Mouse (Mus musculus) hindbrain, postnatal 0 days (tissue): ENCODE results near the gene Fam213b. TPM values are rescaled to one million over a fixed set of nuclear protein-coding genes. Genes with fewer than 3 reads are reported as not detected.
A peak's percentile ranks its signal among the peaks of the same experiment; 100 is the strongest.

Experiments used
- ATAC-seq: fragments of 200-750 bp; cut with Nextera tagmentation; 2 replicates; pipeline ENCODE4 v1.8.0; 2017; ENCODE audit warnings: mild to moderate bottlenecking, moderate TSS enrichment, moderate library complexity
- DNase-seq: peaks from one replicate; pipeline ENCODE4 v3.0.0-alpha.2; 2015; ENCODE audit warnings: low spot score
- H3K27ac ChIP-seq: fragments of 300-500 bp; sonication (generic); 2 replicates; pipeline ENCODE4 v1.5.1; 2014; ENCODE audit warnings: mild to moderate bottlenecking
- H3K27me3 ChIP-seq: fragments of 300-500 bp; sonication (generic); 2 replicates; pipeline ENCODE4 v1.6.1; 2014; ENCODE audit warnings: low read length, mixed read lengths; ENCODE audit not compliant: insufficient read depth
- H3K36me3 ChIP-seq: fragments of 300-500 bp; sonication (generic); 2 replicates; pipeline ENCODE4 v1.6.1; 2014; ENCODE audit warnings: low read length, mixed read lengths; ENCODE audit not compliant: insufficient read depth
- H3K4me1 ChIP-seq: fragments of 300-500 bp; sonication (generic); 2 replicates; pipeline ENCODE4 v1.6.1; 2014; ENCODE audit warnings: antibody characterized with exemption, low read length, mixed read lengths; ENCODE audit not compliant: insufficient read depth
- H3K4me2 ChIP-seq: fragments of 300-500 bp; sonication (generic); 2 replicates; pipeline ENCODE4 v1.6.1; 2014; ENCODE audit warnings: low read depth, mild to moderate bottlenecking, low read length, moderate library complexity, mixed read lengths
- H3K4me3 ChIP-seq: fragments of 300-500 bp; sonication (generic); 2 replicates; pipeline ENCODE4 v1.5.1; 2014; ENCODE audit warnings: low read length
- H3K9ac ChIP-seq: fragments of 300-500 bp; sonication (generic); replicated peaks from 2 replicates; pipeline ENCODE4 v1.6.1; 2014; ENCODE audit warnings: mild to moderate bottlenecking, low read length, moderate library complexity, mixed read lengths
- H3K9me3 ChIP-seq: fragments of 300-500 bp; sonication (generic); 2 replicates; pipeline ENCODE4 v1.6.1; 2016; ENCODE audit warnings: low read length, mixed read lengths
- CTCF ChIP-seq: IDR thresholded peaks from 2 replicates; pipeline ENCODE4 v1.5.1; 2016; ENCODE audit warnings: antibody characterized with exemption, control low read depth, low read depth
- WGBS: fragments of 180-500 bp; shearing (Covaris S2); extraction: QIAGEN DNeasy Blood & Tissue Kit; methylation state at CpG from one replicate; pipeline ENCODE4 v1.1.7; 2014; 5-methylcytosine and 5-hydroxymethylcytosine counted together
- polyA plus RNA-seq: library from polyadenylated mRNA; unstranded; fragments of >200 nt; fragmentation: Nextera tagmentation; extraction: Ambion mirVana; gene quantifications from 2 replicates; pipeline ENCODE4 v1.2.1, GENCODE M21; 2015
- total RNA-seq: library from RNA; depleted of rRNA; stranded (reverse); fragments of >200 nt; gene quantifications from 2 replicates; pipeline ENCODE4 v1.2.3, GENCODE M21; 2014

Fam213b gene
- total and polyA plus RNA-seq, 2 experiments from 2014 or later, result 33.5 to 83.8 TPM

- Histone ChIP-seq H3K27me3 (no peaks in the 10 kb centered on the region), H3K4me3 (no peak overlapping the region), H3K4me2 (no peak overlapping the region), H3K9ac (no peak overlapping the region), H3K9me3 (no peaks in the 10 kb centered on the region), H3K4me1 (0 out of 2 replicates have a peak, but pooled peaks cover 6% of the 10 kb centered on the region), H3K27ac (no peak overlapping the region), H3K36me3 (no peaks in the 10 kb centered on the region)
- TF ChIP-seq CTCF, result no peak
- 90% methylated on average over 10 of the region's 10 CpGs for WGBS
- DNase-seq, result no peak
- ATAC-seq, result no peak
Measured at GRCm38 (mm10) chr4:154942632-154943322, 43.8 kb upstream of the Fam213b start.

DNA sequence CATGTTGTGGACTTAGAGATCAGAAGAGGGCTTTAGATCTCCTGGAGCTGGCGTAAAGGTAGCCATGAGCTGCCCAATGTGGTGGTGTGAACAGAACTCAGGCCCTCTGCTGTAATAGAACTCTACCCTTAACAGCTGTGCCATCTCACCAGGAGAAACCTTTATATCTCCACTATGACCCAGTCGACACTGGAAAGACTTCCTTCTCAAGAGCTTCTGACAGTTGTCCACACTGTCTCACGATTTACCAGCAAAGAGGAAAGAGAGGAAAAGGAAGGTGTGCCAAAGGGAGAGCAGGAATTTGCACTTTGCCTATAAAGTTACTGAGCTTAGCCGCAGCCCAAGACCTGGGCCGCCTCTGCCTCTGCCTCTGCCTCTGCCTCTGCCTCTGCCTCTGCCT is 42.9 kb upstream of the Fam213b start:
- Histone ChIP-seq H3K4me1 (0 out of 2 replicates have a peak, but pooled peaks cover 6% of the 10 kb centered on the region), H3K36me3 (no peaks in the 10 kb centered on the region), H3K27ac (no peak overlapping the region), H3K4me3 (no peak overlapping the region), H3K9ac (no peak overlapping the region), H3K4me2 (no peak overlapping the region), H3K9me3 (no peaks in the 10 kb centered on the region), H3K27me3 (no peaks in the 10 kb centered on the region)
- ATAC-seq (no peak), DNase-seq (no peak)
- WGBS, result 87% methylated on average over 5 of the region's 5 CpGs
- TF ChIP-seq CTCF, result no peak

DNA sequence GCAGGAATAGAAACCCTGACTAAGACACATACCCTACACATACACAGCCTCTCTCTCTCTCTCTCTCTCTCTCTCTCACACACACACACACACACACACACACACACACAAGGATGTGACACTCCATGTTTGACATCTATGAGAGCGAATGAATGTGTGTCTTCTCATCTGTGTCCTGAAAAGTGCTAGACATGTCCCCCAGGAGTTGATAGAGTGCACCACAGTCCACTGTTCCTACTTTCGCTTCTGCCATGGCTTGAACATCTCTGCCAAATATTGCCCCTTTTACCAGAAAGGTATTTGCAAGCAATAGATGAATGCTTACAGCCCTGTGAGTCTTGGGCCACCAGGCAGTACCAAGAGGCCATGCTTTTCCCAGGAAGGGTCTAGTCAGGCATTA is 41.2 kb upstream of the Fam213b start:
- WGBS, result 88% methylated on average over 2 of the region's 2 CpGs
- H3K36me3 ChIP-seq, result no peaks in the 10 kb centered on the region
- peaks cover 4% of the 10 kb centered on the region; the same call in 1 of the 2 replicates for H3K4me1 ChIP-seq
- no peaks in the 10 kb centered on the region for H3K9me3 ChIP-seq
- H3K9ac ChIP-seq, result no peak overlapping the region
- H3K4me2 ChIP-seq, result no peak overlapping the region
- H3K4me3 ChIP-seq, result no peak overlapping the region
- TF ChIP-seq CTCF, result no peak
- DNase-seq (no peak), ATAC-seq (no peak)
- H3K27me3 ChIP-seq, result no peaks in the 10 kb centered on the region
- H3K27ac ChIP-seq, result no peak overlapping the region

DNA sequence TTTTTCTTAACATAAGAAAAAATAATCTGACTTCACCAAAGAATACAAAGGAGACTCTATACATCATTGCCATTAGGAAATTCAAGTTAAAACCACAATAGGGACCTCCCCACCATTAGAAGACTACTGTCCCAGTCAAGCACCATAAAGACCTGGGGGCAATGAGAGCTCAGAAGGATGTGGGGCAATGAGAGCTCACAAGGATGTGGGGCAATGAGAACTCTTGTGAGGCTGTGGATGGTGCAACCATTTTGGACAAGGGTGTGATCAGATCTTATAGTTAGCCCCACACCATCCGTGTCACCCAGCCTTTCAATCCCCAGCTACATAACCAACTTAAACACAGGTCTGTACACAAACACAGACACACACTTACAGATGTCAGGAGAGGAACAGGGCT is 38.8 kb upstream of the Fam213b start:
- no peak for DNase-seq
- Histone ChIP-seq H3K27me3 (no peaks in the 10 kb centered on the region), H3K4me2 (no peak overlapping the region), H3K36me3 (no peaks in the 10 kb centered on the region), H3K9me3 (no peaks in the 10 kb centered on the region), H3K4me1 (peaks cover 8% of the 10 kb centered on the region; the same call in 1 of the 2 replicates), H3K27ac (no peak overlapping the region), H3K9ac (no peak overlapping the region), H3K4me3 (no peak overlapping the region)
- 76% methylated on average over 1 of the region's 1 CpGs for WGBS
- TF ChIP-seq CTCF, result no peak
- no peak for ATAC-seq

- 45% methylated on average over 8 of the region's 8 CpGs for WGBS
- TF ChIP-seq CTCF, result no peak
- no peaks in the 10 kb centered on the region for H3K27me3 ChIP-seq
- no peak overlapping the region for H3K27ac ChIP-seq
- DNase-seq (no peak), ATAC-seq (no peak)
- H3K4me3 ChIP-seq, result no peak overlapping the region
- H3K9ac ChIP-seq, result no peak overlapping the region
- H3K4me2 ChIP-seq, result no peak overlapping the region
- H3K4me1 ChIP-seq, result peaks cover 8% of the 10 kb centered on the region; the same call in 1 of the 2 replicates
- no peaks in the 10 kb centered on the region for H3K36me3 ChIP-seq
- H3K9me3 ChIP-seq, result no peaks in the 10 kb centered on the region
Measured at GRCm38 (mm10) chr4:154936542-154937255, 37.8 kb upstream of the Fam213b start.

- DNase-seq (no peak), ATAC-seq (no peak)
- H3K27me3 ChIP-seq, result no peaks in the 10 kb centered on the region
- H3K27ac ChIP-seq, result no peak overlapping the region
- no peak overlapping the region for H3K9ac ChIP-seq
- H3K9me3 ChIP-seq, result no peaks in the 10 kb centered on the region
- no peak overlapping the region for H3K4me2 ChIP-seq
- no peaks in the 10 kb centered on the region for H3K36me3 ChIP-seq
- 81% methylated on average over 7 of the region's 7 CpGs for WGBS
- no peak overlapping the region for H3K4me3 ChIP-seq
- peak; percentile 29; the same call in 1 of the 2 replicates for TF ChIP-seq CTCF
- peaks cover 8% of the 10 kb centered on the region; the same call in 1 of the 2 replicates for H3K4me1 ChIP-seq
Measured at GRCm38 (mm10) chr4:154935788-154936187, 36.9 kb upstream of the Fam213b start.

- no peak for DNase-seq
- H3K9ac ChIP-seq, result no peak overlapping the region
Measured at GRCm38 (mm10) chr4:154934800-154935199, 35.9 kb upstream of the Fam213b start.

More at GRCm38 (mm10) chr4:154934800-154935199, 35.9 kb upstream of the Fam213b start:
- ATAC-seq, result no peak
- Histone ChIP-seq H3K4me2 (no peak overlapping the region), H3K4me1 (peaks cover 8% of the 10 kb centered on the region; the same call in 1 of the 2 replicates), H3K27ac (no peak overlapping the region), H3K36me3 (no peaks in the 10 kb centered on the region), H3K4me3 (no peak overlapping the region), H3K9me3 (no peaks in the 10 kb centered on the region), H3K27me3 (no peaks in the 10 kb centered on the region)
- TF ChIP-seq CTCF, result no peak
- WGBS, result 99% methylated on average over 2 of the region's 2 CpGs
